Mouse (Mus musculus): ENCODE measurements around the gene Sox5.

Sox5 gene

GRCm38 (mm10) chr6:144070461-144070860 is 711.3 kb downstream of the Sox5 start:
- in situ Hi-C loops (cut with MboI; ENCODE audit: low sequenced_read_pairs): no loop called here

- in situ Hi-C loops (cut with MboI; ENCODE audit: low sequenced_read_pairs): no loop called here
Observed at GRCm38 (mm10) chr6:144067491-144067890, 714.3 kb downstream of the Sox5 start.

DNA sequence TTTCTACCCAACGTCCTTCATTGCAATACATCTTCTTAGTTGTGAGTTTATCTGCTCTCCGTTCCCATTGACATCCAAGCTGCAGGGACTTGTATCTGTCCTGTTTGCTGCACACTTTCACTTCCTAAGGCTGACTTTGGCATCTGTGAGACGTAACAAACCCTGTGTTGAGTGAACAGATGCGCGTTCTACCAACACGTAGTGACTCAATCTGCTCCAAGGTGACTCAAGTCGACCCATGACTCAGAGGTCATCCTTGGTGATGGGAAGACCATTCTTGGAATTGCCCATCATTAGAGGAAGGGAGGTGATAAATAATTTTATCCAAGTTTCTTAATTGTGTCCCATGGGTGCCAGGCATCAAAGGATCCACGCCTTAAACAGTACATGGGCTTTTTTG is 719.3 kb downstream of the Sox5 start:
- in situ Hi-C loops (cut with MboI; ENCODE audit: low sequenced_read_pairs): no loop called here

DNA sequence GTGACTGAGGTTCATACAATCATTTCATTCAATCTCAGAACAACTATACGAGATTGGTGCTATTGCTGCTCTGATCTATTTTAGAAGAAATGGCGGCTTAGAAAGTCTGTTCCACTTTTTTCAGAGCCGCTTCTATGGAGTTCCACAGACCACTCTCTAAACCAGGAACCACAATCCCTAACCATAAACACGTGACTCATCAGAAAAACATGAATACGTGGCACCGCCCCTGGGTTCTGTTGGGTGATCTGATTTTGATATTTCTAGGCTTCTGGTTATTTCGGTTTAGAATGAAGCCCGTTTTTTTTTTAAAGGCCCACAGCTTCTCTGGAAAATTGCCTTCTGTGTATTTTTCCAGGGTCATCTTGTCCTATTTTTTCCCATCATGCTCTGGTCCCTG is 720.0 kb downstream of the Sox5 start:
- in situ Hi-C loops (cut with MboI; ENCODE audit: low sequenced_read_pairs): no loop called here

- in situ Hi-C loops (cut with MboI; ENCODE audit: low sequenced_read_pairs): no loop called here
Observed at GRCm38 (mm10) chr6:144057098-144057632, 724.6 kb downstream of the Sox5 start.

- in situ Hi-C loops (cut with MboI; ENCODE audit: low sequenced_read_pairs): no loop called here
Observed at GRCm38 (mm10) chr6:144056252-144057097, 725.3 kb downstream of the Sox5 start.

- in situ Hi-C loops (cut with MboI; ENCODE audit: low sequenced_read_pairs): no loop called here
Observed at GRCm38 (mm10) chr6:144052487-144052886, 729.3 kb downstream of the Sox5 start.

DNA sequence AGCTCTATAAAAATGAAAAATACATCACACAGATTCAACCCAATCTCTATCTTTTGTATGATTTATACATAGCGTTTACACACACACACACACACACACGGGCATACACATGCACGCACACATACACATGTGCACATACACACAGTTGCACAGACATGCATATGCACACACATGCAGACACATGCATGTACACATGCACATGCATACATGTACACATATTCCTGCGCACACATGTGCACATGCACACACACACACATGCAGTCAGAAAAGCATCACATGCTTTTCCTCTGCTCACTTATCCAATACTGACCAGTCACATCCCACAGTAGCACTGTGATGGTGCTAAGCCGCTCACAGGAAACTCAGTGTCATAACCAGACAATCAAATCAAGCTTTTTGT is 730.5 kb downstream of the Sox5 start:
- in situ Hi-C loops (cut with MboI; ENCODE audit: low sequenced_read_pairs): no loop called here

DNA sequence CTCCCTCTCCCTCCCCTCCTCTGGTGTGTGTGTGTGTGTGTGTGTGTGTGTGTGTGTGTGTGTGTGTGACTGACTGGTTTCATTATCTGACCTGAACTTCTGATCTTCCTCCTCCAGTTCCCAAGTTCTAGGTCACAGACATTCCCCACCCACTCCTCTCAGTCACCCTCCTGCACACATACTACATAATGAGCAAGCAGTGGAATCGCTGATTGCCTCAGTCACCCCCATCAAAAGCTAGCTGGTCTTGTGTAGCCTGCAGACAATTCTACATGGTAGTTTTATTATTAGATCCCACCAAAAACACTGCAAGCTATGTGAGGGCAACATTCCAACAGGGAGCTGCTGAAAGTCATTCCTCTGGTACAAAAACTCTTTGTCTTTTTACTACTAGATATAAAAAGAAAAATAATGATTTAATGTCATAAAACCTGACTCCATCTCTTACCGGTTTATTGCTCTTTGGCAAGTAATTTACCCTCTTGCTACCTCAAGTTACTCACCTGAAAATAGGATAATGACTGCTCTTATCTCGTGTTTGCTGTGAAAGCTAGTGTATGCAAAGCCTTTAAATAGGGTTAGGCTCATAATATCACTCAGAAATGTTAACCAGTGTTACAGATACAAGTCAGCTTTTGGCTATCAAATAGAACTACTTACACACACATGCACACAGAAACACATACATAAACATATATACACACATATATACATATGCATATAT is 733.4 kb downstream of the Sox5 start:
- in situ Hi-C loops (cut with MboI; ENCODE audit: low sequenced_read_pairs): no loop called here

- in situ Hi-C loops (cut with MboI; ENCODE audit: low sequenced_read_pairs): no loop called here
Observed at GRCm38 (mm10) chr6:144045503-144045902, 736.3 kb downstream of the Sox5 start.

DNA sequence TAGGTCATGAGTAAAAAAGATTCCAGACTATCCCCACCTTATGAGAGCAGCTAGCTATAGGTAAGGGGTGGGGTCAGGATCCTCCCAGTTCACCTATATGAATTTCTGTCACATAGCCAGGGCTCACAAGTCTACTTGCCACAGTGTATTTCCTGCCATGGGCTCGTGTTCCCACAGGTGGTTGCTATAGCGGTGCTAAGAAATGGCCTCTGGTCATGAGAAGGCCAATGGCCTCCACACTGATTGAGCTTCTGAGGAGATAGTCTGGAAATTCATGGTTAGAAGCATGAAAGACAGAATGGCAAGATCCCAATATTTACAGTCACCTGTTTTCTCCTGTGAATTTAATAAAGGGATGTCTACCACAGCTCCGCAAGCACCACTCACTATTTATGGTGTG is 737.4 kb downstream of the Sox5 start:
- in situ Hi-C loops (cut with MboI; ENCODE audit: low sequenced_read_pairs): no loop called here

- in situ Hi-C loops (cut with MboI; ENCODE audit: low sequenced_read_pairs): no loop called here
Observed at GRCm38 (mm10) chr6:144042936-144043335, 738.8 kb downstream of the Sox5 start.

DNA sequence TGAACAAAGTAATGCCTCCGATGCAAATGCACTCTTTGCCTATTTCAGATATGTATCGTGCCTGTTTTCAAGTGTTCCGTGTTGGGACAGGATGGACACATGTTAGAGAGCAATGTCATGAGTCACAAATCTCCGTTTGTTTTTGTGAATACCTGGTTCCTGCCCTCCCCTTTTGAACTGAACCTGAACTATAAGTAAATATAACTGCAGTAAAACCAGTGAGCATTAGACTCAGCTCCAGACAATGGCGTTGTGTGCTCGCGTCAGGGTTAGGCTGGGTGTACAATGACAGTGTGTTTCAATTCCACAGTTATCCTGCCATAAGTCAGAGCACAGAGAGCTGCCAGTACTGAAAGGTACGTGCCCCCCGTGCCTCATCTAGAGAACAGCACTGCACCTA is 739.8 kb downstream of the Sox5 start:
- in situ Hi-C loops (cut with MboI; ENCODE audit: low sequenced_read_pairs): no loop called here

- in situ Hi-C loops (cut with MboI; ENCODE audit: low sequenced_read_pairs): no loop called here
Observed at GRCm38 (mm10) chr6:144041188-144041587, 740.6 kb downstream of the Sox5 start.

- in situ Hi-C loops (cut with MboI; ENCODE audit: low sequenced_read_pairs): no loop called here
Observed at GRCm38 (mm10) chr6:144040349-144040748, 741.4 kb downstream of the Sox5 start.

DNA sequence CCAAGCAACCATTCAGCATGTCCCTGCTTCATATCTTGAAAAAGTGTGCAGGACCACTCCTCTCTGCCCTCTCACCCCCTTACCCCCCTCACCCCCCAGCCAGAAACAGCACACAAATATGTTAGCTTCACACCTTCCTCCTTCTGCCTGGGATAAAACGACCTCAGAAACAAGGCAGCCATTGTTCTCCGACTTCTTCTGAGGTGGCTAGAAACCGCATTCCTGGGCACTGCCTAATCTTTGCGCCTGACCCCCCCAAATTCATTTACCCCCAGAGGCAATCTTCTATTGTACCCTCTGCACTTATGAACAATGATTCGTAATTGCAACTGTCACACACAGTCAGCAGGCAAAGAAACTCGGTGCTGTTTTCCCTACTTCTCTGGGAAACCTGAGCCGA is 742.6 kb downstream of the Sox5 start:
- in situ Hi-C loops (cut with MboI; ENCODE audit: low sequenced_read_pairs): no loop called here

DNA sequence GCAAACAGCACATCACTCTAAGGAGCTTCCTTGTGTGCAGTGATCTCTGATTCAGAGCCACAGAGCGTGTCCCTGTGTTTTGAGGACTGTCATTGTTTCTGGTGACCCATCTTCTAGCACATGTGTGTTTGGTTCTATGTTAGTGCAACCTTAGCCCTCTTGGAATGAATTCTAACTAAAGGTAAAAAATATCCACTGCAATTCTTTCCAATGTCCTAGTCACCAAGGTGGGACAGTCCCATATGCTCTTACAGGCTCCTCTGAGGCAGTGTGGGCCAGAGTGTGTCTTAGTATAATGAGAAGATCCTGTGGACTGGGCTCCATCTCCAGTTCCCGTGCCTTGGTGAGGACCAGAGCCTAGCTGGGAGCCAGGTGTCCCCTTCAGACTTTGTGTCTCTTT is 748.6 kb downstream of the Sox5 start:
- in situ Hi-C loops (cut with MboI; ENCODE audit: low sequenced_read_pairs): no loop called here

- in situ Hi-C loops (cut with MboI; ENCODE audit: low sequenced_read_pairs): no loop called here
Observed at GRCm38 (mm10) chr6:144016929-144017328, 764.8 kb downstream of the Sox5 start.

DNA sequence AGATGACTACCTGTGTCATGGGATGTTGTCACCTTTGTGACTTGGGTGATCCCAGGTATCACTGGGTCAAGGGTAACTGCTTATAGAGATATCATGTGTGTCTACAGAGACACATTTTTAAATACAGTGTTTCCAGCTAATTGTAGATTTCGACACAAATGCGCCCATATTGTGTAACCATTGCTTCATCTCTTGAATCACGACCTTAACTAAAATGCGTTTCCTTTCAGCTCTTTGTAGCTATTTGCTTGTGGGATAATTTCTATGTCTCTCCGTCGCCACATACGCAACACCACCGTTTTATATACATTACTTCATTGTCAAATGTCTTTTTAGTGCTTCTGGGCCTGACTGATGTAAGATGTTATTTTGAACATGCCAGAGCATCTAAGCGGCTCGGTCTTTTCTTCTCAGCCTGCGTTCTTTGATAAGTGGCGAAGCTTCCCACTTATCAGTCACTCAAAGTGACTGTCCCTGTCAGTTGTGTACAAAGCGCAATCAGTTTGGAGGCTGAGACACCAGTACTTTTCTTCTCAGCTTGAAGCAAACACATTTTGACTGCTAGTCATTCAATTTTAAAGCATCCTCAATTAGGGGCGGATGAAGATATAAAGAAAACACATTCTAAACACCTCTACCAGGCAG is 769.8 kb downstream of the Sox5 start:
- in situ Hi-C loops (cut with MboI; ENCODE audit: low sequenced_read_pairs): no loop called here

DNA sequence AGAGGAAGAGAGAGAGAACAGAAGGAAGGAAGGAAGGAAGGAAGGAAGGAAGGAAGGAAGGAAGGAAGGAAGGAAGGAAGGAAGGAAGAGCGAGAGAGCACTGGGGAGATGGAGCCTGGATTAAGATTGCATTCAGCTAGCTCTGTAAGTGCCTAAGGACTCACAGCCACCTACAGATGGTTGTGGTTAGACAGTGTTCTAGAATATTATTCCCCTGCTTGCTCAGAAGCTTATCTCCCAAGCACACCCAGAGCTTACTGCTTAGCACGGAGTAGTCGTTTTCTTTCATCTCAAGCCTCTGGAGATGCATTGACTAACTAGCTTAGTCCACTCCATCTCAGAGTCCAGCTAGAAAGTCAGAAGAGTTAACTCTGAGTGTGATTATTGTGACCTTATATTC is 770.8 kb downstream of the Sox5 start:
- in situ Hi-C loops (cut with MboI; ENCODE audit: low sequenced_read_pairs): no loop called here

GRCm38 (mm10) chr6:144010285-144010684 is 771.5 kb downstream of the Sox5 start:
- in situ Hi-C loops (cut with MboI; ENCODE audit: low sequenced_read_pairs): no loop called here

GRCm38 (mm10) chr6:144005132-144005531 is 776.6 kb downstream of the Sox5 start:
- in situ Hi-C loops (cut with MboI; ENCODE audit: low sequenced_read_pairs): no loop called here
